Mouse (Mus musculus) stomach, postnatal 0 days (tissue): ENCODE data around the gene Psors1c2.

Source experiments
- CTCF ChIP-seq: IDR thresholded peaks from 2 replicates; pipeline ENCODE4 v1.5.1; 2016; ENCODE audit warnings: antibody characterized with exemption, low read depth, mild to moderate bottlenecking, moderate library complexity
- EP300 ChIP-seq: optimal IDR thresholded peaks from 2 replicates; pipeline ENCODE3; 2016; ENCODE audit warnings: antibody characterized with exemption

DNA sequence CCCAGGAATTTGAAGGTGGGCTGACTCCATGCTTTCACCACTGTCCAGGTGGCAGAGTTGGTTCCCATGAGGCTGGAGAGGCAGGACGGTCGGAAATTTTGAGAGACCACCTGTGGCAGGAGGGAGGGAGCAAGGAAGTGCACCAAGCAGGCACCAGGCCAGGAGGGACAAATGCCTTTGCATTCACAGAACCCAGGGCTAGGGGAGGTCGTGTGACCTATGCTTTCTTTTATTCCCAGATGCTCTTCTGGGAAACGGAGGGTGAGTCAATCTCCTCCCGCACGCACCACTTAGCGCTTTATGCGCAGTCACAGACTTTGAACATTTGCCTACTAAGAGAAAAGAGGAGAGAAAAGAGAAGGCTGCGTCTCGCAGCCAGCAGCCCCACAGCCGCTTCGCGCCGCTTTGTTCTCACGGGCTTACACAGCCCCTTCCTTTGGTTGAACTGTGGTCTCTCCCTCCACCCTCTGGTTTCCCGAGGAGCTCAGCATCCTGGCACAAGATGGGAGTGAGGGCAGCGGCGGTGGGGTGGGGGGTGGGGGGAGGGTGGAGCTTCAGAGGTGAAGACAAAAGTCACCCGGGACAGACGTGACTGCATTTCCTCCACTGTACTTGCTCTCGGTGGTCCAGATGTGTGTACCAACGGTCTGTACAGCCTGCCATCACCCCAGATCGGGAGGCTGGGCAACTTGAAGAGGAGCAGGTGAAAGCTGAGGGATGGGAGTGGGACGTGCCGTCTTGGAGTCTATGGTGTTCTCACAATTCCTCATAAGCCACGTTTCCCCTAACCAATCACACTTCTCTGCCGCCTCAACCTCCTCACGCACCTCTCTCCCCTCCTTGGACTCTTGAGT lies 36.3 kb downstream of the Psors1c2 start:
- TF ChIP-seq CTCF = no peak
- no peak for TF ChIP-seq EP300
